Mouse (Mus musculus) neural tube, embryonic 10.5 days (tissue): ENCODE data around the gene Cand1.

Experiments
- DNase-seq: peaks from one replicate; pipeline ENCODE4 v3.0.0-alpha.2; 2017; ENCODE audit warnings: low spot score; ENCODE audit errors: extremely low spot score

The Cand1 gene

DNA sequence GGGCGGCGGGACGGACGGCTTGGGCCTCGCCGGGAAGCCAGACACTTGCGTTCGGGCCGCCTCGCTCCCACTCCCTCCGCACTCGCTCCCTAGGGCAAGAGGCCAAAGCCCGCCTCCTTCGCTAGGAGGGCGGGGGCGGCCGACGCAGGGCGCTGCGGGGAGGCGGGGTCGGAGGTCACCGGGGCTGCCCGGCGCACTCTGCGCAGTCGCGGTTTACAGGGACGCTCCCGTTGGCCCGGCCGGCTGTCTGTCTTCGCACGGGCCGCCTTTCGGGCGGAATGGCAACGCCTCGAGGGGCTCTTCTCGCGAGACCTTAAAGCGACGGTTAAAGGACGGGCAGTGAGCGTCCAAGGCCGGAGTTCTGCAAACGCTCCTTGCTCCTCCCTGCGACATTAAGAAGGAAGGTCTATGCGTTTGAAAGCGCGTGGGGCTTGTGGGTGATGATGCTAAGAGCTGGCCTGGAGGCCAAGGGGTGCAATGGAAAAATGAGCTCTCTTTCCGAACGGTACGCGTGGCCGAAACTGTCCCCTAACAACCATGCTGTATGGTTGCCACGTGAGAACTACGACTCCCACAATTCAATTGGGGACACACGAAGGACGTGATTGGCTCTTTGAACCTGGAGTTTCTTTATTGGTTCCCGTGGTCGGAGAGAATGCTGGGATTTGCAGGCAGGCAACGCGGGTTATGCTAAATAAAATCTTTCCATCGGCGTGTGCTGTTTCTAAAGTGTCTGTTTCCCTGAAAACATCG lies at the start of gene Cand1:
Gene Cand1, minus strand, starts transcription at position 87 of the 753 bp plus-strand sequence.
- DNase-seq = peak; percentile 98

GRCm38 (mm10) chr10:119278871-119279270 lies 39.0 kb upstream of the Cand1 start:
- DNase-seq = no peak

- no peak for DNase-seq
Observed at GRCm38 (mm10) chr10:119274333-119274732, 34.5 kb upstream of the Cand1 start.

DNA sequence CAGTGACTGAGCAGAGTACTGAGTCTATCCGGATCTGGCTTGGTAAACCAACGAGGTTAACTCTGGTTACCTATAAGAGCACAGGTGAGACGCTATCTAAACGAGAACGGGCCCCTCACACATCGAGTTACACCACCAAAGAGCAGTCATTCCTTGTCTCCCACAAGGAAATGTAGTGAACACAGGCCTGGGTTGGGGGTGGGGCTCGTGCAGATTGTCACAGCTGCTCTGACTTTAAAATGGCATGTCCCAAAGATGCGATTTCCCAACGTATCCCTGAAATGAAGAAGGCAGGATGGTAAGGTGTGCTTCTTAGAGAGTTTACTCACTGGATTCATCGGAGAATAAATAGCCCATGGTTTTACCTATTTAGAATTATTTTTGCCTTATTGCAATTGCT lies 32.7 kb upstream of the Cand1 start:
- DNase-seq = no peak

DNA sequence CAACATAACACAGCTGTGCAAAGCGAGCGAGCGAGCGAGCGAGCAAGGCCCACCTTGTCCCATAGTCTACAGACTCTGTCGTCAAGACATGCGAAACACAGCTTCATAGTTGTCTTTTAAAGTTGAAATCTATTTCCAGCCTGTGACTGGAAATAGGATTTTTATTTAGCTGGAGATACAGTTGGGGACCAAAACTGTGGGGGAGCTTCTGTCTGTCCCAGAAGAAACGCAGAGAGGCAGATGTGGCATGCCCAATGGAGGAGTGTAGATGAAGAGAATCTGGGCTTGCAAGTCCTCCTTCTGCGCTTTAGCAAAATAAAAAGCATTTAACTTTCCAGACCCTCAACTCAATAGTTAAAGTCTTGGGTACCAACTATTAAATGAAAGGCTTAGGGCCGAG lies 32.1 kb upstream of the Cand1 start:
- no peak for DNase-seq

DNA sequence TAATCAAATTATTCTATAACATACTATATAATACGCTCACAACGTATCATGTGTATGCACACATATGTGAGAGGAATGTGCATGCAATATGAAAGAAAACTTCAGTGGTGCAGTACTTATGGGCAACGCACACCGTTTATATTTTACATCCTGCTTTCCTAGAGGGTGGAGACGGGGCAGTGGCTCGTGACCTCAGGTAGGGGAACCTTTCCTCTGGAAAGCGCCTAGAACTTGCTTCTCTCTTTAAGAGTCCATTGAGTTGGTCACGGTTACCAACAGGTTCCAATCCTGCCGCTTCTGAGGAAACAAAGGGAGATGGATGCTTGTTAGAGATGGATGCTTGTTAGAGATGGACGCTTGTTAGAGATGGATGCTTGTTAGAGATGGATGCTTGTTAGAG lies 31.2 kb upstream of the Cand1 start:
- DNase-seq = no peak

- no peak for DNase-seq
Observed at GRCm38 (mm10) chr10:119270384-119270985, 30.6 kb upstream of the Cand1 start.

DNA sequence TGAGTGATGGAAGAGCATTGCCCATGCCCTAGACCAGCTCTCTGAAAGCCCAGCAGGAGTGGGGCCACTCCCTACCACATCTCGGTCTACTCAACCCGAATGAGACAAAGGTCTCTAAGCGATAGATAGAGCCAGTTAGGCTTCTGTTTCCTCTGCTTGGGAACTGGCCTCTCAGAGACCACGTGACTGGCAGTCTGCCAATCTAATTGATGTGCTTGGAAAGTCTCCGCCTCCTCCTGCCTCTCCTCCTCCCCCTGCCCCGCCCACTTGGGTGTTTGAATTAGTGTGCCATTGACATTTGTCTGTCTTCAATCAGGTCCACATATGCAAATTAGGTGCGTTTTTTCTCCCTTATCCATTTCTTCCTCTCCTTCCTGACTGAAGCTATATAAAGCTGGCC lies 24.9 kb upstream of the Cand1 start:
- no peak for DNase-seq

DNA sequence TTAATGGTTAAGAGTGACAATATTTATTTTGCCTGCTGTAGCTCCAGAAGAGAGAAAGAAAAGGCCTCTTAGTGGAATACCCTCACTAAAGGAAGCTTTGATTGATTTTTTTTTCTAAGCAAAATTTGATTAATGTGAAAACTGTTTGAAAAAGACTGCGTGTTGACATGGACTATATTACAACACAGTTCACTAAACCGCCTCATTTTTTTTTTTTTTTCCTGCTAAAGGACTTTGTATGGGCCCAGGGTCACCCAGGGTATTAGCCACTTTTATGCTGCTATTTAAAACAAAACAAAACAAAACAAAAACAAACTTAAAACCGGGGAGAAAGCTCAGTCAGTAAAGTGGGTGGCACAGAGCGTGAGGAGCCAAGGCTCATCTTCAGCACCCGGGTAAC lies 23.0 kb upstream of the Cand1 start:
- DNase-seq = no peak

- DNase-seq = no peak
Observed at GRCm38 (mm10) chr10:119257876-119258275, 18.0 kb upstream of the Cand1 start.

DNA sequence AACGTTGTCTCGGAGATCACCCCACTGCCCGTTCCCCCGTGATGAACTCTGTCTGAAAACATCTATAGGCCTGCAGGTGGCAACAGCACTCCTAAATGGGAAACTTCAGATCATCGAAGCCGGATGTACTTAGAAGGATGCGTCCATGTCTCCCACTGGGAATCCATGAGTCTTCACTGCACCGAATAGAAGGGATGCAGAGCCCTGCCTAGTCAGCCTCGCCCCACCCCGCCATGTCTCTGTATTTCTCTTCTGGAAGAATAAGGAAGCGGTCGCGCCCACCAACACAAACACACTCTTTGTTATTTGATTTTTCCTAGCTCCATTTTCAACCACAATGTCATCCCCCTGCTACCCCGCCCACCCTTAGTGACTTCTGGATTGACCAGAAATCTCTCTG lies 4.3 kb upstream of the Cand1 start:
- DNase-seq = no peak

DNA sequence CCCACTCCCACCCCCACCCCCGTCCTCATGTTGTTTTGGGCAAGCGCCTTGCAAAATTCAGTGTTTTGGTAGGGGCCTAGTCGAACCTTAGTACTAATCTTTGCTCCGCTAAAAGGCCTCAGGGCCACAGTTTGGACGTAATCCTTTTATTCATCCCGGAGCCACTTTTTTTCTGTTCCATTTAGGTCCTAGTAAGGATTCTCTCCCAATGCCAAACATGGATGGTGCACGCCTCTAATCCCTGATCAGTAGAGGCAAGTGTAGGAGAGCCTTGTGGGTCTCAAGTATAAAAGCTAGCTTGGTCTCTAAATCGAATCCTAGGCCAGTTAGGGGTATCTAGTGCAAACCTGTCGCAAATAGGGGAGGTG lies 851 bp upstream of the Cand1 start:
- DNase-seq = no peak

GRCm38 (mm10) chr10:119239633-119239968 lies 254 bp downstream of the Cand1 start:
- no peak for DNase-seq

DNA sequence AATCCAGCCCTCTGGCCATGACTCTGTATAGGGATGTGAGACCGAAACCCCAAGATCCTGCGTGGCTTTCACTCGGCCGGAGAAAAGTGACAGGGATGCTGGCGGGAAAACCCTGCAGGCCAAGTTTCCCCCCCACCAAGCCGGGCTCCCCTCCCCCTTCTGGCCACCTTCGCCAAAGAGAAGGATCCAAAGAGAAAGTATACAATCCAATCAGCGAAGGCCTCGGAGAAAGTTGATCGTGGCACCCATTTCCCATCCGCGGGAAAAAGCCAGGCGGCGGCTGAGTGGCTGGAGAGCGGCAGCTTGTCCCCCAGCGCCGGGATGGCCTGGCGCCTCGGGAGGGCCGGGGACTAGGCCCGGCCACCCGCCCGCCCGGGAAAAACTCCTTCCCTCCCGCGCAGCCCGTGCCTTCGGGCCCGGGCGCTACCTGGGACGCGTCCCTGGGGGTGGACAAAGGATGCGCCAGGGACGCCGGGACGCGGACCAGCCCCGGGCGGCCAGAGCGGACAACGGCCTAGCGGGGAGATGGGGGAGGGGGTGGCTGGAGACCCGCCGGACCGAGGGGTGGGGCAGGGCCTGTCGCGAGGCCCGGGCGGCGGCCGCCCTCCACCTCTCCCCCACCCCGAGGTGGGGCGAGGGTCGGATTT lies 747 bp downstream of the Cand1 start:
- DNase-seq = peak; percentile 77

- no peak for DNase-seq
Observed at GRCm38 (mm10) chr10:119231526-119231925, 8.3 kb downstream of the Cand1 start.

DNA sequence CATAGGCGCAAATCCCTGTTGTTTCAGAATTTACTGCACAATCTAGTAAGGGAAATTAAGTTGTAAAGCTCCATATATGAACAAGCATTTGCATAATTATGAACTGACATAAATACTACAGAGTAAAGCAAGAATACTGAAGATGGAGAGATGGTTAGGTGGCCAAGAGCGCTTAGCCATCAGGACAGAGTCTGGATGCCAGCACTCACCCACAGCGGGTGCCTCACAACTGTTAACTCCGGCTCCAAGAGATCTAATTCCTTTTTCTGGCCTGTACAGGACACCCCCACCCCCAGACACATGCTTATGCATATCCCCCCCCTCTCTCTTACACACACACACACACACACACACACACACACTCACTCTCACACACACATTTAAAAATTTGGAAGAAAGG lies 9.2 kb downstream of the Cand1 start:
- DNase-seq = no peak

GRCm38 (mm10) chr10:119230074-119230669 lies 9.7 kb downstream of the Cand1 start:
- DNase-seq = no peak

- DNase-seq = no peak
Observed at GRCm38 (mm10) chr10:119223686-119224085, 16.2 kb downstream of the Cand1 start.

DNA sequence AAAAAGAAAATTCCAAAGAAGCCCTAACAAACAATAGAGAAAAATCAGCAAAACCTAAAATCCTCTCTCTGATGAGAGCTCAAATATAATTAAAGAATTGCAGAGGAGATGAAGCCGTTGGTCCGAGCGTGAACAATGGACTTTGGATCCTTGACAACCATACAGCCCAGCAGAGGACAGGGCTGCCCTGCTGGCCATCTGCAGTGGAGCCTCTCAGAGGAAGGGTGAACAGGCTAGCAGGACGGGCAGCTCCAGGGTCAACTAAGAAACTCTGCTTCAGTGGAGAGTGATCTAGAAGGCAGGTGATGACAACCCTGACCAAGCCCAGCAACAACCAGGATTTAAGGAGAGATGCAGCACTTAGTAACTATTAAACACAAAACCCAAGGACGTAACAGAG lies 18.2 kb downstream of the Cand1 start:
- DNase-seq = no peak

DNA sequence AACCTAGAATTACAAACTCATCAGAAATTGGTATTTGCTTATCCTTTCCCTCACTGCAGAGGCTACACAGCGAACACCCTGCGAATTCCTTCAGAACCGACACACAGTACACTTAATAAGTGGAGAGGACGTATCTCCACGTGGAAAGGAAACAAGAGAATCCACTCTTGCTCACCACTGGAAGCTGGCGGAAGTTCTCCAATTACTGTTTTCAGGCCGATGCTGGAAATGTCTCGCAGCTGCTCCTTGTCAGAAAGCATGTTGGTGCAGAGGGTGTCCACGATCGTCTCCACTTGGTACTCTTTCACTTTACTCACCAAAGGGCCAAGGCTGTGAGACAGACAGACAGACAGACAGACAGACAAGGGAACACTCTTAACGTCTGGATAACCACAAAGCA lies 20.4 kb downstream of the Cand1 start:
- DNase-seq = no peak

- no peak for DNase-seq
Observed at GRCm38 (mm10) chr10:119218274-119219080, 21.4 kb downstream of the Cand1 start.

DNA sequence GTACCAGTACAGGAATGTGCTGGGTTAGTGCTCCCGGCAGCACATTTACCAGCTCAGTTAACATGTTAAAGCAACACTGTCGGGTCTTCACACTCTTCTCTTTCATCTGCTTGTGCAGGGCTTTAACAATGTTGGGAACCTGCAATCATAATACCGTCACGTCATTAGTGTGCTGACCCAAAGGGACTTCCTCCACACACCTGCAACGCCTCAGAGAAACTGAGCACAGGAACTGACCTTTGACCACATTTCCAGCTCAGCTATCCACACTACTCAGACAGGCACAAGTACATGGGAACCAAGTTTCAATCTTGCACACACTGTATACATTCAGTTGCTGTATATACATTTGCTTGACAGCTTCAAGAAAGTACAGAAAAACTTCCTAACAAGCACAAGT lies 27.4 kb downstream of the Cand1 start:
- DNase-seq = no peak
